In the genomic region with DNA sequence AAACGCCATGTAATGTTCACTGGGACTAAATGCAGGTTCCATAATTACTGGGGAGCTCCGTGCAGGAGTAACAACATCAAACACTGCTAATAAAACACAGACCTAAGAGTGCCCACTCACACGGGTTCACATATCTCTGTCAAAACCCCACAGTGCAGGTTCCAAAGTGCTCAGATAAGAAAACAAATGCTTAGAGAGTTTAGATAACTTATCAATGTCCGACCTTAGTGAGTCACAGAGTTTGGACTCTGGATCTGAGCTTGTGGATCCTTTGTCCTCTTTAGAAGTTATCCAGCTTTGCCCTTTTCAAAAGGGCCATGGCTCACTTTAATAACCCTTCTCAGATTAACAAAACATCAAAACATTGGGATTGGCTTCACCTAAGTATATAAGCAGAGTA, we compare ENCODE assay signal across 28 mouse cellular contexts. TPM values are rescaled to one million over a fixed set of nuclear protein-coding genes. Genes with fewer than 3 reads are reported as not detected.
A peak's percentile ranks its signal among the peaks of the same experiment; 100 is the strongest.
DNase-seq lines count a peak whose midpoint lies in the region; ATAC-seq and TF ChIP-seq lines count a peak whose summit lies in the region.
"Had no signal": no experiment of that assay in that cellular context is flagged by ENCODE, and none has a peak within 500 bp of the region (broad histone marks: within the 10 kb centered on the region; RNA-seq: fewer than 3 reads in every experiment).

No protein-coding gene starts in this region.

- WGBS in liver, embryonic 13.5 days (ENCODE audit: insufficient replicate concordance): 16% methylated on average over 4 of the region's 4 CpGs
- 26% methylated on average over 4 of the region's 4 CpGs for WGBS in small intestine, adult 2 months
- WGBS in forebrain, embryonic 12.5 days: 78% methylated on average over 4 of the region's 4 CpGs

- peak overlapping the region; percentile 10; the same call in 1 of the 2 replicates for H3K4me2 ChIP-seq in liver, embryonic 13.5 days
- H3K4me2 ChIP-seq in forebrain, embryonic 12.5 days: no peak overlapping the region
- H3K4me2 ChIP-seq: embryonic facial prominence, embryonic 15.5 days; forebrain, embryonic 15.5 days; heart, embryonic 15.5 days; kidney, embryonic 15.5 days; limb, embryonic 12.5 days; lung, embryonic 14.5 days had no signal

- no peaks in the 10 kb centered on the region for H3K36me3 ChIP-seq in liver, embryonic 13.5 days
- H3K36me3 ChIP-seq in small intestine, adult 2 months (ENCODE audit: control insufficient read depth, insufficient read depth, low read length): no peaks in the 10 kb centered on the region
- H3K36me3 ChIP-seq in forebrain, embryonic 12.5 days (replicated peaks): no peaks in the 10 kb centered on the region
- H3K36me3 ChIP-seq: embryonic facial prominence, embryonic 10.5 days; embryonic facial prominence, embryonic 15.5 days; forebrain, embryonic 15.5 days; heart, embryonic 10.5 days; heart, embryonic 15.5 days; kidney, embryonic 15.5 days; limb, embryonic 12.5 days had no signal

- H3K27me3 ChIP-seq in liver, embryonic 13.5 days: no peaks in the 10 kb centered on the region
- H3K27me3 ChIP-seq in small intestine, adult 2 months (ENCODE audit: control insufficient read depth, insufficient read depth, low read length): no peaks in the 10 kb centered on the region
- H3K27me3 ChIP-seq in forebrain, embryonic 12.5 days: no peaks in the 10 kb centered on the region
- H3K27me3 ChIP-seq: CH12.LX; embryonic facial prominence, embryonic 15.5 days; forebrain, embryonic 15.5 days; heart, embryonic 15.5 days; kidney, embryonic 15.5 days; limb, embryonic 12.5 days had no signal

- no peaks in the 10 kb centered on the region for H3K9me3 ChIP-seq in liver, embryonic 13.5 days (replicated peaks)
- H3K9me3 ChIP-seq in forebrain, embryonic 12.5 days: no peaks in the 10 kb centered on the region
- H3K9me3 ChIP-seq: embryonic facial prominence, embryonic 10.5 days; embryonic facial prominence, embryonic 15.5 days; forebrain, embryonic 15.5 days; heart, embryonic 10.5 days; heart, embryonic 15.5 days; kidney, embryonic 15.5 days; limb, embryonic 12.5 days had no signal

- no peak for TF ChIP-seq POLR2A in small intestine, adult 2 months (IDR thresholded peaks at IDR 0.05; ENCODE audit: low read depth, low read length)

- peak; percentile 35 for DNase-seq in heart, adult 11 months
- DNase-seq in heart, adult 18-20 months: no peak
- DNase-seq in liver, embryonic 13.5 days: no peak
- no peak for DNase-seq in kidney, adult 9 months
- DNase-seq in testis, postnatal 14 days (ENCODE audit: low spot score): no peak
- DNase-seq: adrenal gland, adult 8-10 months; cerebellum, adult 2 months; cerebellum, postnatal 25 days; gastrocnemius, adult 2 months; kidney, postnatal 36 days; lung, embryonic 14.5 days; lung, postnatal 14 days; midbrain, embryonic 14.5 days; thymus, postnatal 4 days had no signal

- ATAC-seq in liver, embryonic 13.5 days (ENCODE audit: low read depth): peak; percentile 16
- no peak for ATAC-seq in forebrain, embryonic 12.5 days (ENCODE audit: low FRiP score)
- ATAC-seq in erythroid progenitor cell, adult 5-6 weeks (replicated peaks; ENCODE audit: low FRiP score, poor library complexity, severe bottlenecking): no peak
- ATAC-seq: forebrain, embryonic 15.5 days; hindbrain, embryonic 16.5 days had no signal

- no peak overlapping the region for H3K4me3 ChIP-seq in liver, embryonic 13.5 days (replicated peaks)
- H3K4me3 ChIP-seq in small intestine, adult 2 months (ENCODE audit: low read depth, low read length): no peak overlapping the region
- no peak overlapping the region for H3K4me3 ChIP-seq in forebrain, embryonic 12.5 days (replicated peaks)
- H3K4me3 ChIP-seq: embryonic facial prominence, embryonic 10.5 days; embryonic facial prominence, embryonic 15.5 days; forebrain, embryonic 15.5 days; gastrocnemius, adult 2 months; heart, embryonic 10.5 days; heart, embryonic 15.5 days; kidney, embryonic 15.5 days; layer of hippocampus, adult 2 months; left cerebral cortex, adult 2 months; limb, embryonic 12.5 days had no signal

- H3K27ac ChIP-seq in liver, embryonic 13.5 days: peak overlapping the region; percentile 84
- H3K27ac ChIP-seq in small intestine, adult 2 months (ENCODE audit: insufficient read depth, low read depth, low read length): peak overlapping the region; percentile 87
- H3K27ac ChIP-seq in forebrain, embryonic 12.5 days: no peak overlapping the region
- H3K27ac ChIP-seq: embryonic facial prominence, embryonic 10.5 days; embryonic facial prominence, embryonic 15.5 days; forebrain, embryonic 15.5 days; gastrocnemius, adult 2 months; heart, embryonic 10.5 days; heart, embryonic 15.5 days; kidney, embryonic 15.5 days; layer of hippocampus, adult 2 months; left cerebral cortex, adult 2 months; limb, embryonic 12.5 days had no signal

- H3K9ac ChIP-seq in liver, embryonic 13.5 days: peak overlapping the region; percentile 54
- H3K9ac ChIP-seq in forebrain, embryonic 12.5 days: no peak overlapping the region
- H3K9ac ChIP-seq: embryonic facial prominence, embryonic 15.5 days; forebrain, embryonic 15.5 days; heart, embryonic 15.5 days; kidney, embryonic 15.5 days; limb, embryonic 12.5 days; lung, embryonic 14.5 days had no signal

- no peak for TF ChIP-seq CTCF in small intestine, adult 2 months (IDR thresholded peaks at IDR 0.05; ENCODE audit: extremely low read depth, insufficient read length, insufficient replicate concordance, low read depth, low read length)

- H3K4me1 ChIP-seq in liver, embryonic 13.5 days (replicated peaks): peaks cover 81% of the 10 kb centered on the region
- H3K4me1 ChIP-seq in small intestine, adult 2 months (ENCODE audit: control insufficient read depth, insufficient read depth, insufficient read length, low read length): peaks cover 8% of the 10 kb centered on the region; the same call in 1 of the 2 replicates
- peaks cover 6% of the 10 kb centered on the region for H3K4me1 ChIP-seq in forebrain, embryonic 12.5 days

RNA-seq across cellular contexts. Expression of a gene that starts 4.1 kb away (rescaled TPM):
- total RNA-seq in heart, adult 18-20 months (2021): 10 to 100 TPM; 14.4 to 14.7 TPM
- 99.9 and 110 TPM in 2 replicates for polyA plus RNA-seq in liver, embryonic 13.5 days (2015; fragmentation: Nextera tagmentation; extraction: Ambion mirVana)
- 86.5 and 112 TPM in 2 replicates for polyA plus RNA-seq in small intestine, adult 2 months (2012; rRNA removed)
- polyA plus RNA-seq in forebrain, embryonic 12.5 days (2016; fragmentation: Nextera tagmentation; extraction: Ambion mirVana): 52.5 and 54.7 TPM in 2 replicates
- total RNA-seq in erythroid progenitor cell, adult 5-6 weeks (2015; ENCODE audit: low replicate concordance): 55.3 and 67.4 TPM in 2 replicates
- total RNA-seq in erythroid progenitor cell, adult 5-6 weeks (2017; ENCODE audit: low replicate concordance): 49.5 and 71.1 TPM in 2 replicates

RNA-seq across cellular contexts. Expression of a gene that starts 15.1 kb away (rescaled TPM):
- 10 to 100 TPM; 28.5 to 47.2 TPM for total RNA-seq in heart, adult 18-20 months (2021)
- polyA plus RNA-seq in liver, embryonic 13.5 days (2015; fragmentation: Nextera tagmentation; extraction: Ambion mirVana): 99.8 and 126 TPM in 2 replicates
- polyA plus RNA-seq in small intestine, adult 2 months (2012; rRNA removed): 0.65 and 0.83 TPM in 2 replicates
- polyA plus RNA-seq in forebrain, embryonic 12.5 days (2016; fragmentation: Nextera tagmentation; extraction: Ambion mirVana): 74.3 and 78.0 TPM in 2 replicates
- 84.7 and 123 TPM in 2 replicates for total RNA-seq in erythroid progenitor cell, adult 5-6 weeks (2015; ENCODE audit: low replicate concordance)
- 19.6 and 57.5 TPM in 2 replicates for total RNA-seq in erythroid progenitor cell, adult 5-6 weeks (2017; ENCODE audit: low replicate concordance)

Comparison
In these comparisons a context has a peak if more than half of its experiments do, and no peak if none do; other contexts are left out.
1. RNA of a gene that starts 15.1 kb away (polyA plus RNA-seq): 99.8 to 126 TPM in liver, embryonic 13.5 days and 74.3 to 78.0 TPM in forebrain, embryonic 12.5 days; 0.65 to 0.83 TPM in small intestine, adult 2 months; every median in the first group is over 10 times any median in the second.